Mouse (Mus musculus) heart, embryonic 14.5 days (tissue): ENCODE data around the gene Zfp941. TPM values are rescaled to one million over a fixed set of nuclear protein-coding genes. Genes with fewer than 3 reads are reported as not detected.

Experiments used
- ATAC-seq: fragments of 200-750 bp; cut with Nextera tagmentation; 2 replicates; pipeline ENCODE4 v1.8.0; 2017; ENCODE audit warnings: low read depth, moderate TSS enrichment; ENCODE audit not compliant: insufficient number of reproducible peaks, insufficient read depth, low FRiP score
- H3K27ac ChIP-seq, 2 experiments: fragments of 200-500 bp in 1 of 2; fragments of 300-500 bp in 1 of 2; sonication (generic) in 1 of 2; replicated peaks in 1 of 2; 2 replicates each; pipeline ENCODE4 v1.5.1; 2012 to 2014; ENCODE audit warnings: low read depth in 2 of 2, low read length in 2 of 2, control low read depth in 1 of 2, mild to moderate bottlenecking in 1 of 2, mixed read lengths in 1 of 2; ENCODE audit not compliant: control insufficient read depth in 1 of 2, insufficient read depth in 1 of 2
- H3K27me3 ChIP-seq: fragments of 300-500 bp; sonication (generic); 2 replicates; pipeline ENCODE4 v1.6.1; 2014; ENCODE audit warnings: mild to moderate bottlenecking, low read length, control low read depth; ENCODE audit not compliant: control insufficient read depth, insufficient read depth
- H3K36me3 ChIP-seq: fragments of 300-500 bp; sonication (generic); 2 replicates; pipeline ENCODE4 v1.6.1; 2014; ENCODE audit warnings: mild to moderate bottlenecking, control low read depth, low read length, mixed read lengths; ENCODE audit not compliant: control insufficient read depth, insufficient read depth
- H3K4me1 ChIP-seq, 2 experiments: fragments of 200-500 bp in 1 of 2; fragments of 300-500 bp in 1 of 2; sonication (generic) in 1 of 2; 2 replicates each; pipeline ENCODE4 v1.6.1; 2012 to 2014; ENCODE audit warnings: low read length in 2 of 2, control low read depth in 1 of 2, mixed read lengths in 1 of 2; ENCODE audit not compliant: control insufficient read depth in 2 of 2, insufficient read depth in 2 of 2
- H3K4me2 ChIP-seq: fragments of 300-500 bp; sonication (generic); 2 replicates; pipeline ENCODE4 v1.6.1; 2014; ENCODE audit warnings: mild to moderate bottlenecking, low read length
- H3K4me3 ChIP-seq, 2 experiments: fragments of 200-500 bp in 1 of 2; fragments of 300-500 bp in 1 of 2; sonication (generic) in 1 of 2; 2 replicates each; pipeline ENCODE4 v1.5.1; 2012 to 2014; ENCODE audit warnings: low read length in 2 of 2, mild to moderate bottlenecking in 2 of 2, control low read depth in 1 of 2, low read depth in 1 of 2, moderate library complexity in 1 of 2; ENCODE audit not compliant: control insufficient read depth in 1 of 2, insufficient read depth in 1 of 2
- H3K9ac ChIP-seq: fragments of 300-500 bp; sonication (generic); 2 replicates; pipeline ENCODE4 v1.6.1; 2014; ENCODE audit warnings: mild to moderate bottlenecking, low read length
- H3K9me3 ChIP-seq: fragments of 300-500 bp; sonication (generic); 2 replicates; pipeline ENCODE4 v1.6.1; 2016; ENCODE audit warnings: low read length, control low read depth; ENCODE audit not compliant: control insufficient read depth
- polyA plus RNA-seq: library from polyadenylated mRNA; unstranded; fragments of >200 nt; fragmentation: Nextera tagmentation; extraction: Ambion mirVana; gene quantifications from 2 replicates; pipeline ENCODE4 v1.2.1, GENCODE M21; 2014

Zfp941 gene
- polyA plus RNA-seq, 1 experiment from 2014 or later = 0.86 TPM

GRCm38 (mm10) chr7:140760647-140761046, 61.3 kb downstream of the Zfp941 start:
- no peak for ATAC-seq
- Histone ChIP-seq H3K36me3 (no peaks in the 10 kb centered on the region), H3K9ac (no peak overlapping the region), H3K27me3 (no peaks in the 10 kb centered on the region), H3K4me3 (no peak overlapping the region), H3K4me2 (no peak overlapping the region), H3K9me3 (no peaks in the 10 kb centered on the region), H3K27ac (no peak overlapping the region), H3K4me1 (no peaks in the 10 kb centered on the region)

Other genes starting within 250 kb of the Zfp941 start
- not detected in 2 replicates for gene Olfr46, start 220.9 kb downstream of the Zfp941 start, polyA plus RNA-seq
- not detected in 2 replicates for gene Olfr61, start 193.2 kb downstream of the Zfp941 start, polyA plus RNA-seq
- gene Olfr53, start 175.7 kb downstream of the Zfp941 start, polyA plus RNA-seq = not detected in 2 replicates
- gene Olfr539, start 162.2 kb downstream of the Zfp941 start, polyA plus RNA-seq = not detected in 2 replicates
- not detected in 2 replicates for gene Olfr45, start 140.2 kb downstream of the Zfp941 start, polyA plus RNA-seq
- gene Olfr541, start 124.9 kb downstream of the Zfp941 start, polyA plus RNA-seq = not detected in 2 replicates
- not detected in 2 replicates for gene Cyp2e1, start 58.4 kb downstream of the Zfp941 start, polyA plus RNA-seq
- gene Syce1, start 34.3 kb downstream of the Zfp941 start, polyA plus RNA-seq = 0.31 TPM in 1 of 2 replicates, not detected in the other
- not detected in 2 replicates for gene Urah, start 12.8 kb upstream of the Zfp941 start, polyA plus RNA-seq
- not detected in 2 replicates for gene Scgb1c1, start 23.4 kb upstream of the Zfp941 start, polyA plus RNA-seq
- 0.12 TPM in 1 of 2 replicates, not detected in the other for gene Odf3, start 25.6 kb upstream of the Zfp941 start, polyA plus RNA-seq
- not detected in 2 replicates for gene Gm45785, start 34.2 kb upstream of the Zfp941 start, polyA plus RNA-seq
- 40.5 and 42.8 TPM in 2 replicates for gene Ric8a, start 34.8 kb upstream of the Zfp941 start, polyA plus RNA-seq
- 35.0 and 39.5 TPM in 2 replicates for gene Bet1l, start 35.4 kb upstream of the Zfp941 start, polyA plus RNA-seq
- gene Psmd13, start 59.8 kb upstream of the Zfp941 start, polyA plus RNA-seq = 55.4 and 120 TPM in 2 replicates
- gene Sirt3, start 60.1 kb upstream of the Zfp941 start, polyA plus RNA-seq = 48.4 and 57.2 TPM in 2 replicates
- 375 and 378 TPM in 2 replicates for gene Cox8b, start 78.3 kb upstream of the Zfp941 start, polyA plus RNA-seq
- not detected in 2 replicates for gene Nlrp6, start 98.7 kb upstream of the Zfp941 start, polyA plus RNA-seq
- gene Pgghg, start 119.2 kb upstream of the Zfp941 start, polyA plus RNA-seq = 11.4 and 13.0 TPM in 2 replicates
- 0.65 and 0.82 TPM in 2 replicates for gene Ifitm5, start 128.1 kb upstream of the Zfp941 start, polyA plus RNA-seq
- gene Gm45717, start 133.8 kb upstream of the Zfp941 start, polyA plus RNA-seq = not detected in 2 replicates
- gene Ifitm2, start 133.8 kb upstream of the Zfp941 start, polyA plus RNA-seq = 615 and 692 TPM in 2 replicates
- gene Ifitm1, start 145.0 kb upstream of the Zfp941 start, polyA plus RNA-seq = 7.4 and 8.3 TPM in 2 replicates
- gene Ifitm3, start 188.6 kb upstream of the Zfp941 start, polyA plus RNA-seq = 89.6 and 105 TPM in 2 replicates
- gene Ifitm6, start 195.7 kb upstream of the Zfp941 start, polyA plus RNA-seq = 0.43 and 0.97 TPM in 2 replicates
- not detected in 2 replicates for gene Gm17387, start 207.0 kb upstream of the Zfp941 start, polyA plus RNA-seq
- 0.27 and 0.66 TPM in 2 replicates for gene B4galnt4, start 238.9 kb upstream of the Zfp941 start, polyA plus RNA-seq